Mouse (Mus musculus) MEL (cell line): ENCODE measurements around the gene Olfr472. TPM values are rescaled to one million over a fixed set of nuclear protein-coding genes. Genes with fewer than 3 reads are reported as not detected.
"Not testable (repeated sequence)": the region's sequence is repeated elsewhere in the genome, so short reads cannot be mapped to it uniquely, and the experiment has no call there.

Experiments used
- DNase-seq: peaks from one replicate; pipeline ENCODE4 v3.0.0; 2011; ENCODE audit warnings: low read depth, low spot score
- H3K27ac ChIP-seq: 2 replicates; pipeline ENCODE4 v1.5.1; 2012; ENCODE audit warnings: low read depth, mild to moderate bottlenecking, control low read depth, low read length, moderate library complexity; ENCODE audit not compliant: control insufficient read depth
- H3K27me3 ChIP-seq, 2 experiments: fragments of 150-350 bp in 1 of 2; sonication (generic) in 1 of 2; 2 replicates each; pipeline ENCODE4 v1.6.1; 2012; ENCODE audit warnings: low read length in 2 of 2, mild to moderate bottlenecking in 2 of 2, improper control_type of control experiment in 1 of 2, moderate library complexity in 1 of 2; ENCODE audit not compliant: insufficient read depth in 2 of 2, control insufficient read depth in 1 of 2
- H3K36me3 ChIP-seq, 2 experiments: 2 replicates each; pipeline ENCODE4 v1.6.1; 2012 to 2014; ENCODE audit warnings: low read length in 2 of 2, improper control_type of control experiment in 1 of 2, inconsistent platforms in 1 of 2, mild to moderate bottlenecking in 1 of 2; ENCODE audit not compliant: insufficient read depth in 2 of 2, control insufficient read depth in 1 of 2
- H3K4me1 ChIP-seq, 2 experiments: fragments of 150-350 bp in 1 of 2; sonication (generic) in 1 of 2; 2 replicates each; pipeline ENCODE4 v1.6.1; 2012; ENCODE audit warnings: low read length in 2 of 2, improper control_type of control experiment in 1 of 2, mild to moderate bottlenecking in 1 of 2; ENCODE audit not compliant: insufficient read depth in 2 of 2, control insufficient read depth in 1 of 2
- H3K4me3 ChIP-seq, 2 experiments: fragments of 150-350 bp in 1 of 2; sonication (generic) in 1 of 2; 2 replicates each; pipeline ENCODE4 v1.5.1; 2012; ENCODE audit warnings: low read depth in 2 of 2, low read length in 2 of 2, mild to moderate bottlenecking in 2 of 2, moderate library complexity in 2 of 2, control low read depth in 1 of 2, improper control_type of control experiment in 1 of 2; ENCODE audit not compliant: control insufficient read depth in 1 of 2, insufficient read depth in 1 of 2
- H3K79me2 ChIP-seq: 2 replicates; pipeline ENCODE4 v1.6.1; 2012; ENCODE audit warnings: mild to moderate bottlenecking, low read length, moderate library complexity; ENCODE audit not compliant: control insufficient read depth, poor library complexity, insufficient read depth
- H3K9ac ChIP-seq: 2 replicates; pipeline ENCODE4 v1.6.1; 2012; ENCODE audit warnings: low read depth, mild to moderate bottlenecking, control low read depth, low read length, moderate library complexity; ENCODE audit not compliant: control insufficient read depth, poor library complexity, severe bottlenecking
- H3K9me3 ChIP-seq: fragments of 150-350 bp; sonication (generic); replicated peaks from 2 replicates; pipeline ENCODE4 v1.6.1; 2012; ENCODE audit warnings: mild to moderate bottlenecking, low read length, improper control_type of control experiment, moderate library complexity; ENCODE audit not compliant: insufficient read depth
- CTCF ChIP-seq, 3 experiments: IDR thresholded peaks in 2 of 3; conservative IDR thresholded peaks in 1 of 3; 2 replicates each; pipeline ENCODE4 v1.5.1; 2011 to 2012; ENCODE audit warnings: low read length in 3 of 3, low read depth in 2 of 3, mild to moderate bottlenecking in 2 of 3, improper control_type of control experiment in 1 of 3, inconsistent platforms in 1 of 3, mixed read lengths in 1 of 3, moderate library complexity in 1 of 3; ENCODE audit not compliant: control insufficient read depth in 1 of 3, insufficient read depth in 1 of 3, poor library complexity in 1 of 3, severe bottlenecking in 1 of 3
- E2F4 ChIP-seq: IDR thresholded peaks from 2 replicates; pipeline ENCODE4 v1.6.1; 2011; ENCODE audit warnings: low read depth, low read length, improper control_type of control experiment, borderline replicate concordance
- ELF1 ChIP-seq: IDR thresholded peaks from 2 replicates; pipeline ENCODE4 v1.6.1; 2014; ENCODE audit warnings: low read depth, mild to moderate bottlenecking, inconsistent platforms, low read length, improper control_type of control experiment, moderate library complexity
- JUND ChIP-seq: IDR thresholded peaks from 2 replicates; pipeline ENCODE4 v1.6.1; 2011; ENCODE audit warnings: low read depth, mild to moderate bottlenecking, improper control_type of control experiment, low read length
- KAT2A ChIP-seq: conservative IDR thresholded peaks from 2 replicates; pipeline ENCODE4 v1.6.1; 2012; ENCODE audit warnings: low read depth, low read length, improper control_type of control experiment, inconsistent platforms
- MYC ChIP-seq: IDR thresholded peaks from 2 replicates; pipeline ENCODE4 v1.6.1; 2011; ENCODE audit warnings: low read depth, mild to moderate bottlenecking, low read length, improper control_type of control experiment, moderate library complexity
- POLR2AphosphoS2 ChIP-seq: IDR thresholded peaks from 2 replicates; pipeline ENCODE4 v1.6.1; 2011; ENCODE audit warnings: low read length, improper control_type of control experiment
- POLR2AphosphoS5 ChIP-seq: IDR thresholded peaks from 2 replicates; pipeline ENCODE4 v1.6.1; 2012; ENCODE audit warnings: low read depth, borderline replicate concordance, mild to moderate bottlenecking, inconsistent platforms, low read length, moderate library complexity, mixed read lengths
- RAD21 ChIP-seq: IDR thresholded peaks from 2 replicates; pipeline ENCODE4 v1.6.1; 2011; ENCODE audit warnings: mild to moderate bottlenecking, low read depth, low read length, improper control_type of control experiment
- RCOR1 ChIP-seq: IDR thresholded peaks from 2 replicates; pipeline ENCODE4 v1.6.1; 2012; ENCODE audit warnings: low read depth, mild to moderate bottlenecking, inconsistent platforms, low read length, improper control_type of control experiment
- TAL1 ChIP-seq: IDR thresholded peaks from 2 replicates; pipeline ENCODE4 v1.6.1; 2012; ENCODE audit warnings: mild to moderate bottlenecking, inconsistent platforms, low read length, moderate library complexity, mixed read lengths
- TBP ChIP-seq: IDR thresholded peaks from 2 replicates; pipeline ENCODE4 v1.8.0; 2011; ENCODE audit warnings: low read depth, low read length, improper control_type of control experiment
- TCF12 ChIP-seq: IDR thresholded peaks from 2 replicates; pipeline ENCODE4 v1.6.1; 2014; ENCODE audit warnings: low read depth, mild to moderate bottlenecking, inconsistent platforms, low read length, improper control_type of control experiment, moderate library complexity
- USF1 ChIP-seq: IDR thresholded peaks from 2 replicates; pipeline ENCODE4 v1.6.1; 2014; ENCODE audit warnings: low read depth, mild to moderate bottlenecking, inconsistent platforms, low read length, improper control_type of control experiment, moderate library complexity
- ZKSCAN1 ChIP-seq: IDR thresholded peaks from 2 replicates; pipeline ENCODE4 v1.6.1; 2012; ENCODE audit warnings: low read depth, mild to moderate bottlenecking, inconsistent platforms, low read length, improper control_type of control experiment, moderate library complexity
- polyA plus RNA-seq, 2 experiments: library from polyadenylated mRNA; stranded (reverse) in 1 of 2; unstranded in 1 of 2; fragments of >175 nt in 1 of 2; fragments of >200 nt in 1 of 2; gene quantifications; 2 replicates each; pipeline versions ENCODE4 v1.2.1 to v1.2.4; 2012; ENCODE audit warnings: low replicate concordance in 2 of 2, low read depth in 1 of 2; ENCODE audit not compliant: insufficient read length in 2 of 2, insufficient read depth in 1 of 2, missing spikeins in 1 of 2
- total RNA-seq: library from RNA; depleted of rRNA; stranded (reverse); fragments of 300-350 nt; gene quantifications from 2 replicates; pipeline ENCODE4 v1.2.3, GENCODE M21; 2012; rRNA removed

The Olfr472 gene
- total RNA-seq (not detected in 2 replicates), polyA plus RNA-seq (under 1 TPM in 1 of 2 experiments, not detected in 1; 0.01 TPM)

- H3K4me3 ChIP-seq = no peak within 1 kb of the TSS
- H3K9ac ChIP-seq = no peak within 1 kb of the TSS
- TF ChIP-seq USF1 (no peak), POLR2AphosphoS2 (no peak), TCF12 (no peak), MYC (no peak), ZKSCAN1 (no peak), KAT2A (no peak)
- no peaks in the 10 kb centered on the region for H3K4me1 ChIP-seq
- no peaks in the 10 kb centered on the region for H3K27me3 ChIP-seq
- no peak within 1 kb of the TSS for H3K27ac ChIP-seq
- H3K79me2 ChIP-seq = no peaks in the 10 kb centered on the region
- no peaks in the 10 kb centered on the region for H3K9me3 ChIP-seq
- no peak for DNase-seq
- H3K36me3 ChIP-seq = no peaks in the 10 kb centered on the region
Observed at GRCm38 (mm10) chr7:107897602-107898001, at the start of gene Olfr472. Gene Olfr472 (plus strand): TSS chr7:107897902.

DNA sequence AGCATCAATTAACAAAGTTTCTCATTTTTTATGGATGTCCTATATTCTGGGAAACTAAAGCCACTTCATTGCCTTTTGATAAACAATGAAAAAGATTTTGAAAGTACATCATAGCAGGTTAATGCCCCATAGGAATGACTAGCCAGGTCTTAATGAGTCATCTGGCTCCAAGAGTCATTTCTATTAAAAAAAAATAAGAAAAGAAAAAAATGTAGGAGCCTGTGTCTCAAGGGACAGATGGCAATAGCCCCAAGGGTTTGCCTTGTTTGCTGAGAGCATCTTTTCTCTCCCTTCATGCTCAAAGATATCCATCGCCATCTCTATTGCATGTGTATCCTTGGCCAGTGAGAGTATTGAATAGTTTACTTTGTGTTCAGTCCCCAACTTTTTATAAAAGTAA, 32.4 kb downstream of the Olfr472 start, which contains the start of gene Olfr473:
TSS of gene Olfr473 (plus strand) at position 301 of the 400 bp plus-strand sequence.
- no peaks in the 10 kb centered on the region for H3K79me2 ChIP-seq
- H3K9ac ChIP-seq = no peak within 1 kb of the TSS
- no peak for DNase-seq
- TF ChIP-seq POLR2AphosphoS2 (no peak), ELF1 (no peak), E2F4 (no peak), TAL1 (no peak), RAD21 (no peak), CTCF (IDR thresholded peaks at IDR 0.05 in 2 of 3, conservative IDR thresholded peaks at IDR 0.05 in 1 of 3; ENCODE audit: control insufficient read depth in 1 of 3, insufficient read depth in 1 of 3, low read depth in 2 of 3, low read length in 3 of 3, poor library complexity in 1 of 3, severe bottlenecking in 1 of 3) (no peak), RCOR1 (no peak), TBP (no peak), POLR2AphosphoS5 (no peak), KAT2A (no peak), JUND (no peak), MYC (no peak)
- H3K27ac ChIP-seq = no peak within 1 kb of the TSS
- no peaks in the 10 kb centered on the region for H3K36me3 ChIP-seq
- H3K9me3 ChIP-seq = no peaks in the 10 kb centered on the region
- no peaks in the 10 kb centered on the region for H3K4me1 ChIP-seq
- no peak within 1 kb of the TSS for H3K4me3 ChIP-seq
- H3K27me3 ChIP-seq = no peaks in the 10 kb centered on the region

- H3K9ac ChIP-seq, H3K79me2 ChIP-seq, H3K4me1 ChIP-seq, H3K27me3 ChIP-seq, H3K36me3 ChIP-seq, H3K4me3 ChIP-seq, H3K27ac ChIP-seq, H3K9me3 ChIP-seq, DNase-seq: not testable (repeated sequence)
Observed at GRCm38 (mm10) chr7:107952539-107952938, 54.8 kb downstream of the Olfr472 start.
